Mouse (Mus musculus): ENCODE results near the gene Hist1h2br. TPM values are rescaled to one million over a fixed set of nuclear protein-coding genes. Genes with fewer than 3 reads are reported as not detected.
A peak's percentile ranks its signal among the peaks of the same experiment; 100 is the strongest.
"Not testable (repeated sequence)": the region's sequence is repeated elsewhere in the genome, so short reads cannot be mapped to it uniquely, and the experiment has no call there.

The Hist1h2br gene
- polyA plus RNA-seq, 1 experiment from 2014 or later, result 18.5 TPM

DNA sequence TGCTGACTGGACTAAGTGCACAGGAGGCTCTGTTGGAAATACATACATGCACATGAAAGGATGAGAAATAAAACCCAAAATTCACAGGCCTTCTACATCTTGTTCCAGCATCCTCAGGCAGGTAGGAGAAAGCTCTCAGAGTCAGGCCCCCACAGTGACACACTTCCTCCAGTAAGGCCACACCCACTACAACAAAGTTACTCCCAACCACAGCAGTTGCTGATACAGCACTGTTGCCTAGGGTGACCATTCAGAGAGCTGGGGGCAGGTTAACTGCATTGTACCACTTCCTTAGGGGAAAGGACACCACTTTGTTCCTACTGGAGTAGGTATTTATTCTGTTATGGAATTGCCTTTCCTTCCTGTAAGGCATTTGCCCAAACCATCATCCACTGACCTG, 36.4 kb upstream of the Hist1h2br start:
- not testable (repeated sequence) for H3K9me3 ChIP-seq (replicated peaks; ENCODE audit: control insufficient read depth, low read length); H3K27me3 ChIP-seq (ENCODE audit: control insufficient read depth, insufficient read depth, low read length); H3K4me1 ChIP-seq (ENCODE audit: control insufficient read depth, insufficient read depth, low read length); H3K9ac ChIP-seq (ENCODE audit: low read length); H3K4me3 ChIP-seq (replicated peaks; ENCODE audit: low read length); ATAC-seq (ENCODE audit: insufficient read depth, low FRiP score); H3K27ac ChIP-seq (ENCODE audit: low read length); H3K36me3 ChIP-seq (ENCODE audit: control insufficient read depth, insufficient read depth, low read length); H3K4me2 ChIP-seq (ENCODE audit: low read depth, low read length)

DNA sequence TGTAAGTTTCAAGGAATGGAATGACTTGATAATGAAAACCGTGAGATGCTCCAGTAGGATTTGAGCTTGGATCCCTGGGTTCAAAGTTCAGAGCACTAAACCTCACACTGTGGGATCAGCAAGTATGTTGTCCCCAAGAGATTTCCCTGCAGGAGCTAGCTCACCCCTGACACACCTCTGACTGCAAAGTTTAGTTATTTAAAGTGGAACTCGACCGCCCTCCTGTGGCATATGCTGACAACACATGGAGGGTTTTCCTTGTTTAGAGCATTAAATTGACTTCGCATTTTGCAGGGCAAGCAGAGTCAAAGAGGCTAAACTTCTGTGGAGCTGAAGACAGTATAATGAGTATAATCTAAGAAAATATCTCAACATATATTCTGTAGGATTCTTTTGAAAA, 30.5 kb upstream of the Hist1h2br start:
- H3K36me3 ChIP-seq (ENCODE audit: control insufficient read depth, insufficient read depth, low read length); H3K9ac ChIP-seq (ENCODE audit: low read length); H3K27ac ChIP-seq (ENCODE audit: low read length); H3K4me1 ChIP-seq (ENCODE audit: control insufficient read depth, insufficient read depth, low read length); H3K4me3 ChIP-seq (replicated peaks; ENCODE audit: low read length); H3K27me3 ChIP-seq (ENCODE audit: control insufficient read depth, insufficient read depth, low read length); H3K9me3 ChIP-seq (replicated peaks; ENCODE audit: control insufficient read depth, low read length); H3K4me2 ChIP-seq (ENCODE audit: low read depth, low read length): not testable (repeated sequence)
- ATAC-seq (ENCODE audit: insufficient read depth, low FRiP score), result peak; percentile 80; the same call in 1 of the 2 replicates
- WGBS, result no CpG with 5 or more reads among the region's 4 CpGs

DNA sequence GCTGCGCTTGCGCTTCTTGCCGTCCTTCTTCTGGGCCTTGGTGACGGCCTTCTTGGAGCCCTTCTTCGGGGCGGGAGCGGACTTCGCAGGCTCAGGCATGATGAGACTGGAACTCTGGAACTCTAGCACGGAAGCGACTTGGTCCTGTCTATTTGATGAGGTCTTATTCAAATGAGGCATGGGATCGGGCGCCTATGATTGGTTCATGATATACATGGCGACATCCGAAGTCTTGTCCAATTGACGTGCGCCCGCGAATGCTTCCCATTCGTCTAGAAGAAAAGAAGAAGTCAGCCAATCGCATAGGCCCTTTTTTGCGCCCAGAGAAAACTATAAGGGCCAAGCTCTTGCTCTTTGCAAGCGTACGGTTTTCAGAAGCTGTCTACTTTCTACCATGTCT, 23.5 kb upstream of the Hist1h2br start, which contains the start of the genes Hist1h2bq and Hist1h2ao:
TSS of gene Hist1h2bq (minus strand) at position 125 of the 400 bp plus-strand sequence.
TSS of gene Hist1h2ao (plus strand) at position 393 of the 400 bp plus-strand sequence.
- H3K4me3 ChIP-seq (replicated peaks; ENCODE audit: low read length); H3K9ac ChIP-seq (ENCODE audit: low read length); H3K4me1 ChIP-seq (ENCODE audit: control insufficient read depth, insufficient read depth, low read length); H3K27ac ChIP-seq (ENCODE audit: low read length); H3K9me3 ChIP-seq (replicated peaks; ENCODE audit: control insufficient read depth, low read length); H3K4me2 ChIP-seq (ENCODE audit: low read depth, low read length); H3K27me3 ChIP-seq (ENCODE audit: control insufficient read depth, insufficient read depth, low read length); H3K36me3 ChIP-seq (ENCODE audit: control insufficient read depth, insufficient read depth, low read length): not testable (repeated sequence)
- ATAC-seq (ENCODE audit: insufficient read depth, low FRiP score), result peak; percentile 95
- no CpG with 5 or more reads among the region's 23 CpGs for WGBS

DNA sequence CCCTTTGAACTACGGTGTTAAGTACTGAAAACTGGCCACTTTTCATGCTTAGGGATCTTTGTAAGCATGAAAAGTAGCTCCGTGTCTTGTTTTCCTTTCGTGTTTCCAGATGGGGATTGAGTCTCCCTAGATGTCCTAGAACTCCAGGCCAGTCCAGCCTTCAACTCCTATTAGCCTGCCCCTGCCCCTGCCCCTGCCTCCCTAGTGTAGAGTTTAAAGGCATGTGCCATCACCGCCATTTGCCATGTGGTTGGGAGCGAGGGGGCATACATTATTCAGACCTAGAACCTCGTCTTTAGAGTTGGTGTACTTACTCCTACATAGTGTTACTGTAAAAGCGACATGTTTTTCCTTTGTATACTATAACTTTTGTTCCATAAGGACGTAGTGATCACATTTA, 22.5 kb upstream of the Hist1h2br start:
- not testable (repeated sequence) for H3K36me3 ChIP-seq (ENCODE audit: control insufficient read depth, insufficient read depth, low read length); H3K27me3 ChIP-seq (ENCODE audit: control insufficient read depth, insufficient read depth, low read length); H3K4me1 ChIP-seq (ENCODE audit: control insufficient read depth, insufficient read depth, low read length); H3K9me3 ChIP-seq (replicated peaks; ENCODE audit: control insufficient read depth, low read length); H3K4me2 ChIP-seq (ENCODE audit: low read depth, low read length); H3K27ac ChIP-seq (ENCODE audit: low read length); H3K4me3 ChIP-seq (replicated peaks; ENCODE audit: low read length); H3K9ac ChIP-seq (ENCODE audit: low read length); ATAC-seq (ENCODE audit: insufficient read depth, low FRiP score)
- no CpG with 5 or more reads among the region's 8 CpGs for WGBS

DNA sequence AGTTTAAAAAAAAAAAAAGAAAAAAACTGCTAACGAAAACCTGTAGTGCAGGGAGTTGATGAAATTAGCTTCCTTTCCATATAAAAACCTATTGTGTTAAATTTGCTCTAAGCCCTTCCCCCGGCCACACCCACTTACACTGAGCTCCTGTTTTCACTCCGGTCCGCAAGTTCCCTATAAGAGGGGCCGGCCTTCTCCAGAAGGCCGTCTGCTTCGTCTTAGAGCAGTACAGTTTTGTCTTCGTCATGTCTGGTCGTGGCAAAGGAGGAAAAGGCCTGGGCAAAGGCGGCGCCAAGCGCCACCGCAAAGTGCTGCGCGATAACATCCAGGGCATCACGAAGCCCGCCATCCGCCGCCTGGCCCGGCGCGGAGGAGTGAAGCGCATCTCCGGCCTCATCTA, 22.0 kb upstream of the Hist1h2br start, which contains the start of gene Hist1h4m:
TSS of gene Hist1h4m (plus strand) at position 208 of the 400 bp plus-strand sequence.
- H3K9ac ChIP-seq (ENCODE audit: low read length); H3K27ac ChIP-seq (ENCODE audit: low read length); H3K9me3 ChIP-seq (replicated peaks; ENCODE audit: control insufficient read depth, low read length); H3K36me3 ChIP-seq (ENCODE audit: control insufficient read depth, insufficient read depth, low read length); H3K4me1 ChIP-seq (ENCODE audit: control insufficient read depth, insufficient read depth, low read length); H3K27me3 ChIP-seq (ENCODE audit: control insufficient read depth, insufficient read depth, low read length): not testable (repeated sequence)
- ATAC-seq (ENCODE audit: insufficient read depth, low FRiP score), result peak; percentile 72; the same call in 1 of the 2 replicates
- no CpG with 5 or more reads among the region's 24 CpGs for WGBS
- H3K4me3 ChIP-seq (replicated peaks; ENCODE audit: low read length), result peak within 1 kb of the TSS; percentile 25; the same call in 1 of the 2 replicates
- H3K4me2 ChIP-seq (ENCODE audit: low read depth, low read length), result peak within 1 kb of the TSS; percentile 39; the same call in 1 of the 2 replicates

DNA sequence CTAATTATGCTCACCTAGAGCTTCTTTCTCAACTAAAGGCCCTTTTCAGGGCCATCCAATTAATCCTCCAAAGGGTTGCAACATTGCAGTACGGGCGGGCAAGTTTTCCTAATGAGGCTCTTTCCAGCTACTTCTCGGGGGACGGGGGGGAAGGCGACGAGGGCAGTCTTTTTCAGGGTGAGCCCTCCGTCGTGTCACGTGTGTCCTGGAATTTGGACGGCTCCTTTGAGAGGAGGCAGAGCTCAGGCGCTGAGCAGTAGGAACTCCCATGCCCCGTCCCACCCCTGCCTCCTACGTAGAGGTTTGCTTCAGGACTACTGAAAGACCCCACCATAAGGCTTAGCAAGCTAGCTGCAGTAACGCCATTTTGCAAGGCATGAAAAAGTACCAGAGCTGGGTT, 21.5 kb upstream of the Hist1h2br start:
- peak overlapping the region; percentile 39; the same call in 1 of the 2 replicates for H3K4me2 ChIP-seq (ENCODE audit: low read depth, low read length)

DNA sequence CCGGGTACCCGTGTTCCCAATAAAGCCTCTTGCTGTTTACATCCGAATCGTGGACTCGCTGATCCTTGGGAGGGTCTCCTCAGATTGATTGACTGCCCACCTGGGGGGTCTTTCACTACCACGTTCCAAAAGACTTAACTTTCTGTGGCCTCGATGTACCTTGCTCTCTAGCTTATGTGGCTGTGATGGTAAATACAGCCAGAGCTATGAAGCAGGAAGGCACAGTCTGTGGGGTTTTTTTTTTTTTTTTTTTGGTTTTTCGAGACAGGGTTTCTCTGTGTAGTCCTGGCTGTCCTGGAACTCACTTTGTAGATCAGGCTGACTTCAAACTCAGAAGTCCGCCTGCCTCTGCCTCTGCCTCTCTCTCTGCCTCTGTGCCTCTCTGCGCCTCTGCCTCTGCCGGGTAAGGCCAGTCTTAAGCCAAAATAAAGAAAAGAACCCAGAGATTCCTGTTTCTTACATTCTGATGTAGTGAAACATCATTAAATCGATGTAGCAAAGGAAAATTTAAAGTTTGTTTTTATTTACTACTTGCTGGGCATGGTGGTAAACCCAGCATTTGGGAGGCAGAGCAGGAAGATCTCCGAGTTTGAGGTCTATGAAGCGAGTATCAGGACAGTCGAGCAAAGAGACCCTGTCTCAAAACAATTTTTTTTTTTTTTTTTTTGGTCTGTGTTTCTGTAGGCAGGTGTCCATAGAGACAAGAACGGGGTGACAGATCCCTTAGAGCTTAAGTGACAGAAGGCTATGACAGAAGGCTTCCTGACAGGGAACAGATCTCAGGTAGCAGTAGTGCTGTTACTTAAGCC, 13.3 kb upstream of the Hist1h2br start:
- H3K4me2 ChIP-seq (ENCODE audit: low read depth, low read length); H3K27me3 ChIP-seq (ENCODE audit: control insufficient read depth, insufficient read depth, low read length); ATAC-seq (ENCODE audit: insufficient read depth, low FRiP score); H3K4me1 ChIP-seq (ENCODE audit: control insufficient read depth, insufficient read depth, low read length); H3K4me3 ChIP-seq (replicated peaks; ENCODE audit: low read length); H3K36me3 ChIP-seq (ENCODE audit: control insufficient read depth, insufficient read depth, low read length); H3K9ac ChIP-seq (ENCODE audit: low read length); H3K9me3 ChIP-seq (replicated peaks; ENCODE audit: control insufficient read depth, low read length); H3K27ac ChIP-seq (ENCODE audit: low read length): not testable (repeated sequence)
- WGBS, result 57% methylated on average over 4 of the region's 16 CpGs

More for the DNA sequence above, 21.5 kb upstream of the Hist1h2br start:
- not testable (repeated sequence) for H3K4me1 ChIP-seq (ENCODE audit: control insufficient read depth, insufficient read depth, low read length); H3K36me3 ChIP-seq (ENCODE audit: control insufficient read depth, insufficient read depth, low read length); H3K9ac ChIP-seq (ENCODE audit: low read length); H3K9me3 ChIP-seq (replicated peaks; ENCODE audit: control insufficient read depth, low read length); H3K27ac ChIP-seq (ENCODE audit: low read length); H3K27me3 ChIP-seq (ENCODE audit: control insufficient read depth, insufficient read depth, low read length)
- H3K4me3 ChIP-seq (replicated peaks; ENCODE audit: low read length), result peak overlapping the region; percentile 25; the same call in 1 of the 2 replicates
- 0% methylated on average over 10 of the region's 14 CpGs for WGBS
- ATAC-seq (ENCODE audit: insufficient read depth, low FRiP score), result peak; percentile 59

DNA sequence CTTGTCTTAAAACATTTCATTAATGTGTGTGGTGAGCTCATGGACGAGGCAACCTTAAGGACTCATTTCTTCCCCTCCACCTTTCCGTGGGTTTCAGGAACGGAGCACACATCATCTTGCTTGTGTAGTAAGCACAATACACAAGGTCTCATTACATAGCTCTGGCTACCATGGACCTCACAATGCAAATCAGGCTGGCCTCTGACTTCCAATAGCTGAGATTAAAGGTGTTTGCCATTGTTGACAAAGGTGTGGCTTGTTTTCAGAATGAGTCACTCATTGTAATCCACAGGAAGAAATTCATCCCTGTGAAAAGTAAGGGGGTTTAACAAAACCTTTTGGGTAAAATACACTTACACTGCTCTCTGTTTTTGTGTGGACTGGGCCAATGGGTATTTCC, 5.0 kb upstream of the Hist1h2br start:
- 69% methylated on average over 3 of the region's 3 CpGs for WGBS
- no peak for ATAC-seq (ENCODE audit: insufficient read depth, low FRiP score)
- no peak overlapping the region for H3K27ac ChIP-seq (ENCODE audit: low read length)

DNA sequence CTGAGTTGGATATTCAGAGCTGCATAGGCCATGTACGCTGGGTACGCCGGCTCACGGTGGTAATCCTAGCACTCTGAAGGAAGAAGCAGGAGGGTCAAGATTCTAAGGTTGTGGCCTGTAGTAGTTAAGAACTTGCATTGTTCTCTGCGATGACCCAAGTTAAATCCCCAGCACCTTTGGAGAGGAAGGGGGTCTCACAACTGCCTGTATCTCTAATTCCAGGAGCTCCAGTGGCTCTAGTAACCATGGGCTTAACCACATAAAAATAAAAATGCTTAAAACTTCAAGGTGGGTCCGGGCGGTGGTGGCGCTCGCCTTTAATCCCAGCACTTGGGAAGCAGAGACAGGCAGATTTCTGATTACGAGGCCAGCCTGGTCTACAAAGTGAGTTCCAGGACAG, 3.2 kb upstream of the Hist1h2br start:
- WGBS, result 84% methylated on average over 10 of the region's 10 CpGs
- Histone ChIP-seq H3K4me3 (replicated peaks; ENCODE audit: low read length) (no peak overlapping the region), H3K36me3 (ENCODE audit: control insufficient read depth, insufficient read depth, low read length) (no peaks in the 10 kb centered on the region), H3K9me3 (replicated peaks; ENCODE audit: control insufficient read depth, low read length) (no peaks in the 10 kb centered on the region), H3K27ac (ENCODE audit: low read length) (no peak overlapping the region), H3K4me1 (ENCODE audit: control insufficient read depth, insufficient read depth, low read length) (no peaks in the 10 kb centered on the region), H3K9ac (ENCODE audit: low read length) (no peak overlapping the region), H3K4me2 (ENCODE audit: low read depth, low read length) (no peak overlapping the region), H3K27me3 (ENCODE audit: control insufficient read depth, insufficient read depth, low read length) (no peaks in the 10 kb centered on the region)
- ATAC-seq (ENCODE audit: insufficient read depth, low FRiP score), result no peak

More for the DNA sequence above, 5.0 kb upstream of the Hist1h2br start:
- Histone ChIP-seq H3K27me3 (ENCODE audit: control insufficient read depth, insufficient read depth, low read length) (no peaks in the 10 kb centered on the region), H3K4me3 (replicated peaks; ENCODE audit: low read length) (no peak overlapping the region), H3K9me3 (replicated peaks; ENCODE audit: control insufficient read depth, low read length) (no peaks in the 10 kb centered on the region), H3K4me2 (ENCODE audit: low read depth, low read length) (no peak overlapping the region), H3K9ac (ENCODE audit: low read length) (no peak overlapping the region), H3K36me3 (ENCODE audit: control insufficient read depth, insufficient read depth, low read length) (no peaks in the 10 kb centered on the region), H3K4me1 (ENCODE audit: control insufficient read depth, insufficient read depth, low read length) (no peaks in the 10 kb centered on the region)
